Comparison of ENCODE assay signal across 20 mouse cellular contexts in genomic region chr12:55307566-55307965, GRCm38 (mm10). TPM values are rescaled to one million over a fixed set of nuclear protein-coding genes. Genes with fewer than 3 reads are reported as not detected.
DNase-seq lines count a peak whose midpoint lies in the region; ATAC-seq lines count a peak whose summit lies in the region.
"Had no signal": no experiment of that assay in that cellular context is flagged by ENCODE, and none has a peak within 500 bp of the region (broad histone marks: within the 10 kb centered on the region; RNA-seq: fewer than 3 reads in every experiment).

No protein-coding gene starts in this region.

- H3K27me3 ChIP-seq in forebrain, embryonic 14.5 days (replicated peaks; ENCODE audit: control insufficient read depth, insufficient read depth, low read length), result no peaks in the 10 kb centered on the region
- no peaks in the 10 kb centered on the region for H3K27me3 ChIP-seq in forebrain, embryonic 11.5 days (ENCODE audit: control insufficient read depth, insufficient read depth, low read length)
- no peaks in the 10 kb centered on the region for H3K27me3 ChIP-seq in heart, embryonic 16.5 days (ENCODE audit: control insufficient read depth, insufficient read depth, low read length)
- no peaks in the 10 kb centered on the region for H3K27me3 ChIP-seq in midbrain, embryonic 15.5 days (replicated peaks)
- H3K27me3 ChIP-seq: CH12.LX; heart, embryonic 15.5 days; hindbrain, embryonic 13.5 days; Patski had no signal

- peaks cover 4% of the 10 kb centered on the region for H3K4me1 ChIP-seq in forebrain, embryonic 14.5 days (ENCODE audit: control insufficient read depth, insufficient read depth, low read length)
- H3K4me1 ChIP-seq in forebrain, embryonic 11.5 days (replicated peaks; ENCODE audit: control insufficient read depth, insufficient read depth, low read length), result no peaks in the 10 kb centered on the region
- 0 out of 2 replicates have a peak, but pooled peaks cover 4% of the 10 kb centered on the region for H3K4me1 ChIP-seq in heart, embryonic 16.5 days (ENCODE audit: control insufficient read depth, insufficient read depth, low read length)
- peaks cover 13% of the 10 kb centered on the region for H3K4me1 ChIP-seq in midbrain, embryonic 15.5 days

- no peaks in the 10 kb centered on the region for H3K9me3 ChIP-seq in forebrain, embryonic 14.5 days (replicated peaks; ENCODE audit: control insufficient read depth, low read length)
- no peaks in the 10 kb centered on the region for H3K9me3 ChIP-seq in forebrain, embryonic 11.5 days (ENCODE audit: control insufficient read depth, low read length)
- peaks cover 3% of the 10 kb centered on the region; the same call in 1 of the 2 replicates for H3K9me3 ChIP-seq in heart, embryonic 16.5 days (replicated peaks; ENCODE audit: control insufficient read depth, low read length)
- no peaks in the 10 kb centered on the region for H3K9me3 ChIP-seq in midbrain, embryonic 15.5 days
- H3K9me3 ChIP-seq: heart, embryonic 15.5 days; hindbrain, embryonic 13.5 days had no signal

- H3K36me3 ChIP-seq in forebrain, embryonic 14.5 days (ENCODE audit: control insufficient read depth, insufficient read depth, low read length), result peaks cover 9% of the 10 kb centered on the region; the same call in 1 of the 2 replicates
- H3K36me3 ChIP-seq in forebrain, embryonic 11.5 days (ENCODE audit: control insufficient read depth, insufficient read depth, low read length), result no peaks in the 10 kb centered on the region
- peaks cover 3% of the 10 kb centered on the region; the same call in 1 of the 2 replicates for H3K36me3 ChIP-seq in heart, embryonic 16.5 days (ENCODE audit: control insufficient read depth, insufficient read depth)
- H3K36me3 ChIP-seq in midbrain, embryonic 15.5 days (replicated peaks), result no peaks in the 10 kb centered on the region
- H3K36me3 ChIP-seq: heart, embryonic 15.5 days had no signal

- 56% methylated on average over 6 of the region's 6 CpGs for WGBS in forebrain, embryonic 14.5 days
- WGBS in forebrain, embryonic 11.5 days, result 77% methylated on average over 6 of the region's 6 CpGs
- 80% methylated on average over 6 of the region's 6 CpGs for WGBS in heart, embryonic 16.5 days
- WGBS in midbrain, embryonic 15.5 days, result 66% methylated on average over 6 of the region's 6 CpGs

- peak; percentile 57 for DNase-seq in forebrain, embryonic 14.5 days (ENCODE audit: low spot score)
- DNase-seq in forebrain, embryonic 11.5 days (ENCODE audit: low spot score), result no peak
- DNase-seq in heart, postnatal 36 days, result no peak
- peak; percentile 13 for DNase-seq in brain, adult 2 months (ENCODE audit: low read depth, low spot score)
- DNase-seq in left cerebral cortex, adult 9 months (ENCODE audit: low spot score in 2 of 2), result no peak
- DNase-seq: adrenal gland, postnatal 14 days; cerebellum, adult 2 months; cerebellum, postnatal 10 days; gastrocnemius, postnatal 14 days; kidney, adult 2 months had no signal

- H3K9ac ChIP-seq in forebrain, embryonic 14.5 days (ENCODE audit: low read length), result no peak overlapping the region
- no peak overlapping the region for H3K9ac ChIP-seq in forebrain, embryonic 11.5 days (ENCODE audit: low read length)
- no peak overlapping the region for H3K9ac ChIP-seq in heart, embryonic 16.5 days (ENCODE audit: low read length)
- no peak overlapping the region for H3K9ac ChIP-seq in midbrain, embryonic 15.5 days
- H3K9ac ChIP-seq: heart, embryonic 15.5 days; hindbrain, embryonic 13.5 days had no signal

- peak overlapping the region; percentile 24; the same call in 1 of the 2 replicates for H3K4me2 ChIP-seq in forebrain, embryonic 14.5 days (ENCODE audit: low read length)
- no peak overlapping the region for H3K4me2 ChIP-seq in forebrain, embryonic 11.5 days (ENCODE audit: low read depth, low read length, severe bottlenecking)
- no peak overlapping the region for H3K4me2 ChIP-seq in heart, embryonic 16.5 days (ENCODE audit: low read depth, low read length)
- no peak overlapping the region for H3K4me2 ChIP-seq in midbrain, embryonic 15.5 days
- H3K4me2 ChIP-seq: heart, embryonic 11.5 days; heart, embryonic 15.5 days; hindbrain, embryonic 13.5 days had no signal

- H3K27ac ChIP-seq in forebrain, embryonic 14.5 days (ENCODE audit: low read depth, low read length), result no peak overlapping the region
- no peak overlapping the region for H3K27ac ChIP-seq in forebrain, embryonic 11.5 days (ENCODE audit: low read depth, low read length)
- H3K27ac ChIP-seq in heart, embryonic 16.5 days (ENCODE audit: low read length), result peak overlapping the region; percentile 20; the same call in 1 of the 2 replicates
- no peak overlapping the region for H3K27ac ChIP-seq in midbrain, embryonic 15.5 days
- H3K27ac ChIP-seq: embryonic facial prominence, embryonic 10.5 days; heart, embryonic 15.5 days; hindbrain, embryonic 13.5 days had no signal

- intact Hi-C loops in heart, postnatal 36 days (cut with DNase I), result loop anchor here (10.0 kb wide), 1 partner anchor 613 kb away; the partner anchor contains the start of gene Eapp

- no peak overlapping the region; the same call in 1 of the 2 replicates for H3K4me3 ChIP-seq in forebrain, embryonic 14.5 days (ENCODE audit: low read depth, low read length)
- H3K4me3 ChIP-seq in forebrain, embryonic 11.5 days (ENCODE audit: low read depth, low read length), result no peak overlapping the region
- H3K4me3 ChIP-seq in heart, embryonic 16.5 days (ENCODE audit: low read length), result no peak overlapping the region
- no peak overlapping the region for H3K4me3 ChIP-seq in midbrain, embryonic 15.5 days
- H3K4me3 ChIP-seq: embryonic facial prominence, embryonic 10.5 days; heart, embryonic 15.5 days; hindbrain, embryonic 13.5 days had no signal

- ATAC-seq in forebrain, embryonic 14.5 days, result peak; percentile 25; the same call in 1 of the 2 replicates
- ATAC-seq in forebrain, embryonic 11.5 days (replicated peaks; ENCODE audit: low FRiP score), result no peak
- no peak for ATAC-seq in heart, embryonic 16.5 days (replicated peaks; ENCODE audit: extremely low read depth, insufficient read depth, low FRiP score)
- ATAC-seq in midbrain, embryonic 15.5 days (replicated peaks), result no peak
- ATAC-seq: activated CD4-positive, CD25-positive, alpha-beta regulatory T cell, adult 4 months; intestine, embryonic 16.5 days; Patski had no signal

RNA-seq across cellular contexts. Expression of gene Ppp2r3c, which starts 4.8 kb away (rescaled TPM):
- 24.0 and 26.5 TPM in 2 replicates for polyA plus RNA-seq in forebrain, embryonic 14.5 days (2014; fragmentation: Nextera tagmentation; extraction: Ambion mirVana)
- polyA plus RNA-seq in forebrain, embryonic 11.5 days (2014; fragmentation: Nextera tagmentation; extraction: Ambion mirVana), result 28.4 and 35.8 TPM in 2 replicates
- 9.3 and 9.9 TPM in 2 replicates for polyA plus RNA-seq in heart, embryonic 16.5 days (2015; fragmentation: Nextera tagmentation; extraction: Ambion mirVana)
- 10 to 100 TPM in 1 of 2 experiments, 1 to 10 TPM in 1; 8.9 to 10.4 TPM for total RNA-seq in heart, postnatal 36 days (2021)
- polyA plus RNA-seq in midbrain, embryonic 15.5 days (2015; fragmentation: Nextera tagmentation; extraction: Ambion mirVana), result 18.8 and 19.7 TPM in 2 replicates

RNA-seq across cellular contexts. Expression of gene 1110008L16Rik, which starts 8.2 kb away (rescaled TPM):
- polyA plus RNA-seq in forebrain, embryonic 14.5 days (2014; fragmentation: Nextera tagmentation; extraction: Ambion mirVana), result 12.1 and 13.9 TPM in 2 replicates
- polyA plus RNA-seq in forebrain, embryonic 11.5 days (2014; fragmentation: Nextera tagmentation; extraction: Ambion mirVana), result 15.6 and 16.0 TPM in 2 replicates
- 9.0 and 12.3 TPM in 2 replicates for polyA plus RNA-seq in heart, embryonic 16.5 days (2015; fragmentation: Nextera tagmentation; extraction: Ambion mirVana)
- total RNA-seq in heart, postnatal 36 days (2021), result 10 to 100 TPM in 1 of 2 experiments, 1 to 10 TPM in 1; 10.0 to 12.0 TPM
- polyA plus RNA-seq in midbrain, embryonic 15.5 days (2015; fragmentation: Nextera tagmentation; extraction: Ambion mirVana), result 10.6 and 10.7 TPM in 2 replicates

Comparison
In these comparisons a context has a peak if more than half of its experiments do, and no peak if none do; other contexts are left out.
1. DNase-seq: peak in forebrain, embryonic 14.5 days (single experiment) and brain, adult 2 months (single experiment); none in forebrain, embryonic 11.5 days (single experiment), heart, postnatal 36 days (0 of 2) and left cerebral cortex, adult 9 months (0 of 2).